Mouse (Mus musculus) hindbrain, postnatal 0 days (tissue): ENCODE results near the gene Arhgap35. TPM values are rescaled to one million over a fixed set of nuclear protein-coding genes. Genes with fewer than 3 reads are reported as not detected.

Experiments used
- ATAC-seq: fragments of 200-750 bp; cut with Nextera tagmentation; 2 replicates; pipeline ENCODE4 v1.8.0; 2017; ENCODE audit warnings: mild to moderate bottlenecking, moderate TSS enrichment, moderate library complexity
- DNase-seq: peaks from one replicate; pipeline ENCODE4 v3.0.0-alpha.2; 2015; ENCODE audit warnings: low spot score
- H3K27ac ChIP-seq: fragments of 300-500 bp; sonication (generic); 2 replicates; pipeline ENCODE4 v1.5.1; 2014; ENCODE audit warnings: mild to moderate bottlenecking
- H3K27me3 ChIP-seq: fragments of 300-500 bp; sonication (generic); 2 replicates; pipeline ENCODE4 v1.6.1; 2014; ENCODE audit warnings: low read length, mixed read lengths; ENCODE audit not compliant: insufficient read depth
- H3K36me3 ChIP-seq: fragments of 300-500 bp; sonication (generic); 2 replicates; pipeline ENCODE4 v1.6.1; 2014; ENCODE audit warnings: low read length, mixed read lengths; ENCODE audit not compliant: insufficient read depth
- H3K4me1 ChIP-seq: fragments of 300-500 bp; sonication (generic); 2 replicates; pipeline ENCODE4 v1.6.1; 2014; ENCODE audit warnings: antibody characterized with exemption, low read length, mixed read lengths; ENCODE audit not compliant: insufficient read depth
- H3K4me2 ChIP-seq: fragments of 300-500 bp; sonication (generic); 2 replicates; pipeline ENCODE4 v1.6.1; 2014; ENCODE audit warnings: low read depth, mild to moderate bottlenecking, low read length, moderate library complexity, mixed read lengths
- H3K4me3 ChIP-seq: fragments of 300-500 bp; sonication (generic); 2 replicates; pipeline ENCODE4 v1.5.1; 2014; ENCODE audit warnings: low read length
- H3K9ac ChIP-seq: fragments of 300-500 bp; sonication (generic); replicated peaks from 2 replicates; pipeline ENCODE4 v1.6.1; 2014; ENCODE audit warnings: mild to moderate bottlenecking, low read length, moderate library complexity, mixed read lengths
- H3K9me3 ChIP-seq: fragments of 300-500 bp; sonication (generic); 2 replicates; pipeline ENCODE4 v1.6.1; 2016; ENCODE audit warnings: low read length, mixed read lengths
- CTCF ChIP-seq: IDR thresholded peaks from 2 replicates; pipeline ENCODE4 v1.5.1; 2016; ENCODE audit warnings: antibody characterized with exemption, control low read depth, low read depth
- WGBS: fragments of 180-500 bp; shearing (Covaris S2); extraction: QIAGEN DNeasy Blood & Tissue Kit; methylation state at CpG from one replicate; pipeline ENCODE4 v1.1.7; 2014; 5-methylcytosine and 5-hydroxymethylcytosine counted together
- polyA plus RNA-seq: library from polyadenylated mRNA; unstranded; fragments of >200 nt; fragmentation: Nextera tagmentation; extraction: Ambion mirVana; gene quantifications from 2 replicates; pipeline ENCODE4 v1.2.1, GENCODE M21; 2015
- total RNA-seq: library from RNA; depleted of rRNA; stranded (reverse); fragments of >200 nt; gene quantifications from 2 replicates; pipeline ENCODE4 v1.2.3, GENCODE M21; 2014

The Arhgap35 gene
- total and polyA plus RNA-seq, 2 experiments from 2014 or later, result 24.8 to 131 TPM

GRCm38 (mm10) chr7:16618661-16619211 lies 3.9 kb upstream of the Arhgap35 start:
- peak overlapping the region; percentile 25 for H3K4me3 ChIP-seq
- 2% methylated on average over 30 of the region's 30 CpGs for WGBS
- peak overlapping the region; percentile 20; the same call in 1 of the 2 replicates for H3K27ac ChIP-seq

GRCm38 (mm10) chr7:16617045-16617444 lies 2.3 kb upstream of the Arhgap35 start:
- Histone ChIP-seq H3K4me2 (no peak overlapping the region), H3K4me1 (peaks cover 11% of the 10 kb centered on the region), H3K36me3 (no peaks in the 10 kb centered on the region), H3K4me3 (no peak overlapping the region), H3K9ac (no peak overlapping the region), H3K27ac (no peak overlapping the region), H3K9me3 (no peaks in the 10 kb centered on the region), H3K27me3 (no peaks in the 10 kb centered on the region)
- DNase-seq (peak; percentile 67), ATAC-seq (no peak)
- peak; percentile 80 for TF ChIP-seq CTCF
- 15% methylated on average over 2 of the region's 2 CpGs for WGBS

More at GRCm38 (mm10) chr7:16618661-16619211, 3.9 kb upstream of the Arhgap35 start:
- DNase-seq (peak; percentile 80), ATAC-seq (no peak)
- no peaks in the 10 kb centered on the region for H3K27me3 ChIP-seq
- peak overlapping the region; percentile 24; the same call in 1 of the 2 replicates for H3K9ac ChIP-seq
- TF ChIP-seq CTCF, result peak; percentile 78
- no peaks in the 10 kb centered on the region for H3K9me3 ChIP-seq
- no peaks in the 10 kb centered on the region for H3K4me1 ChIP-seq
- peak overlapping the region; percentile 55 for H3K4me2 ChIP-seq
- H3K36me3 ChIP-seq, result no peaks in the 10 kb centered on the region

- H3K27me3 ChIP-seq, result no peaks in the 10 kb centered on the region
- peak; percentile 59 for DNase-seq
- H3K9ac ChIP-seq, result peak overlapping the region; percentile 98
- H3K4me3 ChIP-seq, result peak overlapping the region; percentile 86
- TF ChIP-seq CTCF, result no peak
- peaks cover 31% of the 10 kb centered on the region for H3K4me1 ChIP-seq
- ATAC-seq, result no peak
- H3K9me3 ChIP-seq, result no peaks in the 10 kb centered on the region
- peak overlapping the region; percentile 90 for H3K4me2 ChIP-seq
- no peaks in the 10 kb centered on the region for H3K36me3 ChIP-seq
- 3% methylated on average over 48 of the region's 101 CpGs for WGBS
- peak overlapping the region; percentile 99 for H3K27ac ChIP-seq
Observed at GRCm38 (mm10) chr7:16614171-16614887, 464 bp downstream of the Arhgap35 start.

- Histone ChIP-seq H3K36me3 (no peaks in the 10 kb centered on the region), H3K27ac (peak overlapping the region; percentile 99), H3K4me1 (peaks cover 31% of the 10 kb centered on the region), H3K9me3 (no peaks in the 10 kb centered on the region), H3K9ac (peak overlapping the region; percentile 98), H3K27me3 (no peaks in the 10 kb centered on the region), H3K4me2 (peak overlapping the region; percentile 90), H3K4me3 (peak overlapping the region; percentile 86)
- ATAC-seq, result no peak
- peak; percentile 43 for DNase-seq
- 0% methylated on average over 20 of the region's 20 CpGs for WGBS
- TF ChIP-seq CTCF, result no peak
Observed at GRCm38 (mm10) chr7:16613461-16614170, 1.2 kb downstream of the Arhgap35 start.

GRCm38 (mm10) chr7:16610345-16610744 lies 4.4 kb downstream of the Arhgap35 start:
- WGBS, result 67% methylated on average over 2 of the region's 2 CpGs
- H3K27ac ChIP-seq, result no peak overlapping the region
- H3K4me2 ChIP-seq, result peak overlapping the region; percentile 90
- ATAC-seq, result no peak
- H3K9ac ChIP-seq, result no peak overlapping the region
- no peak for TF ChIP-seq CTCF
- no peak for DNase-seq
- H3K27me3 ChIP-seq, result no peaks in the 10 kb centered on the region
- H3K36me3 ChIP-seq, result no peaks in the 10 kb centered on the region
- H3K9me3 ChIP-seq, result no peaks in the 10 kb centered on the region
- H3K4me3 ChIP-seq, result no peak overlapping the region
- peaks cover 31% of the 10 kb centered on the region for H3K4me1 ChIP-seq

- ATAC-seq (no peak), DNase-seq (no peak)
- H3K9ac ChIP-seq, result no peak overlapping the region
- H3K4me2 ChIP-seq, result no peak overlapping the region; the same call in 1 of the 2 replicates
- no peaks in the 10 kb centered on the region for H3K36me3 ChIP-seq
- TF ChIP-seq CTCF, result no peak
- peaks cover 31% of the 10 kb centered on the region for H3K4me1 ChIP-seq
- no peaks in the 10 kb centered on the region for H3K9me3 ChIP-seq
- WGBS, result 81% methylated on average over 1 of the region's 1 CpGs
- H3K27ac ChIP-seq, result no peak overlapping the region
- no peaks in the 10 kb centered on the region for H3K27me3 ChIP-seq
- no peak overlapping the region for H3K4me3 ChIP-seq
Observed at GRCm38 (mm10) chr7:16608961-16609360, 5.8 kb downstream of the Arhgap35 start.
